Mouse (Mus musculus): ENCODE data around the gene Kel. TPM values are rescaled to one million over a fixed set of nuclear protein-coding genes. Genes with fewer than 3 reads are reported as not detected.

The Kel gene
- polyA plus RNA-seq, 1 experiment from 2014 or later = 11.9 TPM

DNA sequence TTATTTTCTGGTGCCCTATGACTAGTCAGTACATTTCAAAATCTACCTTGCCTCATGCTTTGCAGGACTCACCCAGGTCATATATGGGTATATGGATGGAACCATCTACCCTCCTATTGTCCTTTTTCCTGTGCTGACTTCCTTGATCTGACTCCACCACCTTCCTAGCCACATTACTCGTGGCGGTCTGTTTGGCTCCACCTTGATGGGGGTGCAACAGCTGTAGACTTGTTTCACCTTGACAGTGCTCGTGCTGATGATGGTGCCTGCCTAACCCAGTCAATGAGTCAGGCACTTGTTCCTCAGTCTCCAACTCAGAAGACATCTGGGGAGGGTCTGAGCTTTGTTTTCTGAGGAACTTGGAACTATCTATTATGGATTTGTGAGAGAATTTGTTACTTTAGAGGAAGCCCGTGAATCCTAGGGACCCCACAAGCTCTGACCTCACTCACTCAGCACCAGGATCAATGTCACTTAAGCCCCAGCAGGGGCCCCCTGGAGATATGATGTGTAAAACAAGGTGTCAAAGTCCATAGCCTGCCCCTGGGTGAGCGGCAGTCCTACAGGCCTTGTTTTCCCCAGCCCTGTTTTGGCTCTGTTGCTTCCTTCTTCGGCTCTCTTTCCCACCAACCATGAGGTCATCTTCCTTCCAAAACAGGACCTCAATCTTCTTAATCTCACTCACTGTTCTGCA is 62.8 kb downstream of the Kel start:
- H3K27me3 ChIP-seq (ENCODE audit: control insufficient read depth, insufficient read depth, low read length) = no peaks in the 10 kb centered on the region
- H3K9me3 ChIP-seq (ENCODE audit: control insufficient read depth, low read length) = no peaks in the 10 kb centered on the region
- no peak overlapping the region for H3K4me2 ChIP-seq (ENCODE audit: low read depth, low read length, severe bottlenecking)
- DNase-seq (ENCODE audit: low spot score) (no peak), ATAC-seq (replicated peaks; ENCODE audit: low FRiP score) (no peak)
- no peak overlapping the region for H3K4me3 ChIP-seq (ENCODE audit: low read depth, low read length)
- H3K36me3 ChIP-seq (ENCODE audit: control insufficient read depth, insufficient read depth, low read length) = no peaks in the 10 kb centered on the region
- no peaks in the 10 kb centered on the region for H3K4me1 ChIP-seq (replicated peaks; ENCODE audit: control insufficient read depth, insufficient read depth, low read length)
- 86% methylated on average over 6 of the region's 6 CpGs for WGBS
- no peak overlapping the region for H3K27ac ChIP-seq (ENCODE audit: low read depth, low read length)
- no peak overlapping the region for H3K9ac ChIP-seq (ENCODE audit: low read length)

DNA sequence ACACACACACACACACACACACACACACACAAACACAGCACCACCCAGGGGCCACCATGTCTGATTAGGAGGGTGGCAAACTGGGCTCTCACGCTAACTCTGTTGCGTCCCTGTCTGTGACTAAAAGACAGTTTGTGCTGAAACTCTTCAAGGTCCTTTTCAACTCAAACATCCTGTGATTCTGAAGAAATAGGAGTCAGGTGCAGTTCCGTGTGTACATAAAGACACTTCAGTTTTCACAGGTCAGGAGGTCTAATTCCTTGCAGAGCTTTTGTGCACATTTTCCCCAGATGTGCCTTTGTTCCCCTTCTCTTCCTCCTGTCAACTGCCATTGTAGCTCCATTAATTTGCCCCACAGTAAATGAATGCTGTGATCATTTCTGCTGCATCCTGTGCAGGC is 63.7 kb downstream of the Kel start:
- Histone ChIP-seq H3K9ac (ENCODE audit: low read length) (no peak overlapping the region), H3K36me3 (ENCODE audit: control insufficient read depth, insufficient read depth, low read length) (no peaks in the 10 kb centered on the region), H3K4me3 (ENCODE audit: low read depth, low read length) (no peak overlapping the region), H3K9me3 (ENCODE audit: control insufficient read depth, low read length) (no peaks in the 10 kb centered on the region), H3K4me2 (ENCODE audit: low read depth, low read length, severe bottlenecking) (no peak overlapping the region), H3K27ac (ENCODE audit: low read depth, low read length) (no peak overlapping the region), H3K4me1 (replicated peaks; ENCODE audit: control insufficient read depth, insufficient read depth, low read length) (no peaks in the 10 kb centered on the region), H3K27me3 (ENCODE audit: control insufficient read depth, insufficient read depth, low read length) (no peaks in the 10 kb centered on the region)
- no peak for DNase-seq (ENCODE audit: low spot score)
- no peak for ATAC-seq (replicated peaks; ENCODE audit: low FRiP score)
- 60% methylated on average over 3 of the region's 3 CpGs for WGBS

- Histone ChIP-seq H3K4me2 (ENCODE audit: low read depth, low read length, severe bottlenecking) (no peak overlapping the region), H3K27ac (ENCODE audit: low read depth, low read length) (no peak overlapping the region), H3K4me1 (replicated peaks; ENCODE audit: control insufficient read depth, insufficient read depth, low read length) (no peaks in the 10 kb centered on the region), H3K36me3 (ENCODE audit: control insufficient read depth, insufficient read depth, low read length) (no peaks in the 10 kb centered on the region), H3K9ac (ENCODE audit: low read length) (no peak overlapping the region), H3K27me3 (ENCODE audit: control insufficient read depth, insufficient read depth, low read length) (no peaks in the 10 kb centered on the region), H3K9me3 (ENCODE audit: control insufficient read depth, low read length) (no peaks in the 10 kb centered on the region), H3K4me3 (ENCODE audit: low read depth, low read length) (no peak overlapping the region)
- ATAC-seq (replicated peaks; ENCODE audit: low FRiP score) (no peak), DNase-seq (ENCODE audit: low spot score) (no peak)
- WGBS = 85% methylated on average over 6 of the region's 6 CpGs
These were observed 66.1 kb downstream of the Kel start for GRCm38 (mm10) chr6:41637927-41638506.

GRCm38 (mm10) chr6:41637393-41637792 is 66.7 kb downstream of the Kel start:
- 18% methylated on average over 1 of the region's 1 CpGs for WGBS
- Histone ChIP-seq H3K36me3 (ENCODE audit: control insufficient read depth, insufficient read depth, low read length) (no peaks in the 10 kb centered on the region), H3K4me3 (ENCODE audit: low read depth, low read length) (no peak overlapping the region), H3K27ac (ENCODE audit: low read depth, low read length) (no peak overlapping the region), H3K4me1 (replicated peaks; ENCODE audit: control insufficient read depth, insufficient read depth, low read length) (no peaks in the 10 kb centered on the region), H3K9me3 (ENCODE audit: control insufficient read depth, low read length) (no peaks in the 10 kb centered on the region), H3K4me2 (ENCODE audit: low read depth, low read length, severe bottlenecking) (no peak overlapping the region), H3K27me3 (ENCODE audit: control insufficient read depth, insufficient read depth, low read length) (no peaks in the 10 kb centered on the region), H3K9ac (ENCODE audit: low read length) (no peak overlapping the region)
- DNase-seq (ENCODE audit: low spot score) (no peak), ATAC-seq (replicated peaks; ENCODE audit: low FRiP score) (no peak)

Other genes with a start within 250 kb of the Kel start
- not detected in 2 replicates for gene Prss1, start 245.4 kb downstream of the Kel start, polyA plus RNA-seq (2014; fragmentation: Nextera tagmentation; extraction: Ambion mirVana)
- not detected in 2 replicates for gene Prss2, start 182.6 kb downstream of the Kel start, polyA plus RNA-seq (2014; fragmentation: Nextera tagmentation; extraction: Ambion mirVana)
- 14.4 and 16.2 TPM in 2 replicates for gene Ephb6, start 98.9 kb downstream of the Kel start, polyA plus RNA-seq (2014; fragmentation: Nextera tagmentation; extraction: Ambion mirVana)
- 0.12 and 0.27 TPM in 2 replicates for gene Trpv6, start 67.9 kb downstream of the Kel start, polyA plus RNA-seq (2014; fragmentation: Nextera tagmentation; extraction: Ambion mirVana)
- gene Trpv5, start 23.6 kb downstream of the Kel start, polyA plus RNA-seq (2014; fragmentation: Nextera tagmentation; extraction: Ambion mirVana) = not detected in 2 replicates
- gene Llcfc1, start 19.9 kb downstream of the Kel start, polyA plus RNA-seq (2014; fragmentation: Nextera tagmentation; extraction: Ambion mirVana) = not detected in 2 replicates
- not detected in 2 replicates for gene Olfr459, start 70.8 kb upstream of the Kel start, polyA plus RNA-seq (2014; fragmentation: Nextera tagmentation; extraction: Ambion mirVana)
- gene Pip, start 143.2 kb upstream of the Kel start, polyA plus RNA-seq (2014; fragmentation: Nextera tagmentation; extraction: Ambion mirVana) = not detected in 2 replicates
- gene Sval2, start 148.7 kb upstream of the Kel start, polyA plus RNA-seq (2014; fragmentation: Nextera tagmentation; extraction: Ambion mirVana) = not detected in 2 replicates
- gene Sval1, start 247.3 kb upstream of the Kel start, polyA plus RNA-seq (2014; fragmentation: Nextera tagmentation; extraction: Ambion mirVana) = not detected in 2 replicates

Data from forebrain, embryonic 11.5 days (tissue).